Mouse (Mus musculus): Measurements from ENCODE around the gene Ccdc12.

GRCm38 (mm10) chr9:110682255-110682654, 26.0 kb downstream of the Ccdc12 start:
- no peak for TF ChIP-seq POLR2A (IDR thresholded peaks at IDR 0.05; ENCODE audit: low read depth, low read length)
- no peak for TF ChIP-seq CTCF (IDR thresholded peaks at IDR 0.05; ENCODE audit: borderline replicate concordance, insufficient read depth, low read length)
